Mouse (Mus musculus): ENCODE data around the gene Ankrd33. TPM values are rescaled to one million over a fixed set of nuclear protein-coding genes. Genes with fewer than 3 reads are reported as not detected.
A peak's percentile ranks its signal among the peaks of the same experiment; 100 is the strongest.

The Ankrd33 gene
- total and polyA plus RNA-seq, 3 experiments = not detected

GRCm38 (mm10) chr15:101163056-101163458 lies 47.5 kb downstream of the Ankrd33 start:
- Histone ChIP-seq H3K9me3 (replicated peaks; ENCODE audit: insufficient read depth, low read length) (no peaks in the 10 kb centered on the region), H3K27ac (ENCODE audit: control insufficient read depth, low read depth, low read length) (no peak overlapping the region), H3K79me2 (ENCODE audit: control insufficient read depth, insufficient read depth, low read length, poor library complexity) (no peaks in the 10 kb centered on the region; the same call in 1 of the 2 replicates), H3K36me3 (ENCODE audit: control insufficient read depth in 1 of 2, insufficient read depth in 2 of 2, low read length in 2 of 2) (peaks cover 0 to 36% of the 10 kb centered on the region in 2 experiments; a peak in 2 of 4 replicates), H3K9ac (ENCODE audit: control insufficient read depth, low read depth, low read length, poor library complexity, severe bottlenecking) (no peak overlapping the region), H3K4me1 (ENCODE audit: control insufficient read depth in 1 of 2, insufficient read depth in 2 of 2, low read length in 2 of 2) (peaks cover 34 to 36% of the 10 kb centered on the region in 2 experiments), H3K4me3 (ENCODE audit: control insufficient read depth in 1 of 2, insufficient read depth in 1 of 2, low read depth in 2 of 2, low read length in 2 of 2) (no peak overlapping the region), H3K27me3 (ENCODE audit: control insufficient read depth in 1 of 2, insufficient read depth in 2 of 2, low read length in 2 of 2) (no peaks in the 10 kb centered on the region)
- no peak for DNase-seq (ENCODE audit: low read depth, low spot score)
- no peak for TF ChIP-seq USF1 (IDR thresholded peaks at IDR 0.05; ENCODE audit: low read depth, low read length)
- no peak for TF ChIP-seq BHLHE40 (IDR thresholded peaks at IDR 0.05; ENCODE audit: borderline replicate concordance, low read depth, low read length)
- TF ChIP-seq GABPA (IDR thresholded peaks at IDR 0.05; ENCODE audit: low read depth, low read length) = no peak
- no peak for TF ChIP-seq MXI1 (IDR thresholded peaks at IDR 0.05; ENCODE audit: low read depth, low read length)
- no peak for TF ChIP-seq NRF1 (IDR thresholded peaks at IDR 0.05; ENCODE audit: insufficient read depth, low read depth, low read length, poor library complexity, severe bottlenecking)
- TF ChIP-seq MEF2A (IDR thresholded peaks at IDR 0.05; ENCODE audit: extremely low read depth, insufficient replicate concordance, low read depth, low read length, poor library complexity, severe bottlenecking) = no peak
- no peak for TF ChIP-seq SIN3A (IDR thresholded peaks at IDR 0.05; ENCODE audit: low read length)
- TF ChIP-seq KAT2A (conservative IDR thresholded peaks at IDR 0.05; ENCODE audit: low read depth, low read length) = no peak

DNA sequence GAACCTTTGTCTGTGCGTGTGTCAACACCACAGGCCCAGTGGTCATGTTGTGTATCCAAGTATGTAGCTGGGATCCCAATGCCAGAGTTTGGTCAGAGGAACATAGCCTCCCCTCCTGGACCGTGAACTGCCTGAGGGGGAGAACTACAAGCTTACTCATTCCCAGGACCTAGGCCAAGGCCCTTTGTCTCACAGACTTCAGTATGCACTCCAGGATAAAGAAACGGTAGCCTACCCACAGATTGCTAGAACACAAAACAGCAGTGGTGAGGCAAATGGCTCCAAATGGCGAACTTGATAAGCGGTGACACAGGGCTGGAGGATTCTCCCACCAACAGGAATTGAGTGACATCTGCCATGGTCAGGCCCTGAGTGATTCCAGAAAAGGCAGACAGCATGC lies 48.3 kb downstream of the Ankrd33 start:
- peak overlapping the region; percentile 12 for H3K9ac ChIP-seq (ENCODE audit: control insufficient read depth, low read depth, low read length, poor library complexity, severe bottlenecking)
- peak overlapping the region; percentile 54 for H3K27ac ChIP-seq (ENCODE audit: control insufficient read depth, low read depth, low read length)
- peaks cover 36 to 37% of the 10 kb centered on the region in 2 experiments for H3K4me1 ChIP-seq (ENCODE audit: control insufficient read depth in 1 of 2, insufficient read depth in 2 of 2, low read length in 2 of 2)
- TF ChIP-seq MAX (IDR thresholded peaks at IDR 0.05; ENCODE audit: low read length) = no peak; the same call in 1 of the 2 replicates
- peak; percentile 32; the same call in 1 of the 2 replicates for TF ChIP-seq GATA1 (IDR thresholded peaks at IDR 0.05; ENCODE audit: low read depth, low read length)
- peak; percentile 52; the same call in 1 of the 2 replicates for TF ChIP-seq TCF12 (IDR thresholded peaks at IDR 0.05; ENCODE audit: low read depth, low read length)
- TF ChIP-seq SIN3A (IDR thresholded peaks at IDR 0.05; ENCODE audit: low read length) = no peak
- TF ChIP-seq ZNF384 (IDR thresholded peaks at IDR 0.05; ENCODE audit: low read depth, low read length) = no peak
- peak; percentile 73 to 83 for TF ChIP-seq EP300 (IDR thresholded peaks at IDR 0.05; ENCODE audit: low read depth in 1 of 2, low read length in 2 of 2)
- TF ChIP-seq GABPA (IDR thresholded peaks at IDR 0.05; ENCODE audit: low read depth, low read length) = no peak
- TF ChIP-seq NRF1 (IDR thresholded peaks at IDR 0.05; ENCODE audit: insufficient read depth, low read depth, low read length, poor library complexity, severe bottlenecking) = no peak
- no peak for TF ChIP-seq POLR2AphosphoS5 (IDR thresholded peaks at IDR 0.05; ENCODE audit: borderline replicate concordance, low read depth, low read length)
- no peak for TF ChIP-seq UBTF (IDR thresholded peaks at IDR 0.05; ENCODE audit: borderline replicate concordance, insufficient read depth, low read depth, low read length)
- TF ChIP-seq RAD21 (IDR thresholded peaks at IDR 0.05; ENCODE audit: low read depth, low read length) = no peak
- TF ChIP-seq ZKSCAN1 (IDR thresholded peaks at IDR 0.05; ENCODE audit: low read depth, low read length) = no peak
- TF ChIP-seq BHLHE40 (IDR thresholded peaks at IDR 0.05; ENCODE audit: borderline replicate concordance, low read depth, low read length) = no peak
- TF ChIP-seq USF2 (IDR thresholded peaks at IDR 0.05; ENCODE audit: borderline replicate concordance in 1 of 2, insufficient read depth in 1 of 2, low read depth in 1 of 2, low read length in 2 of 2) = no peak
- no peak for TF ChIP-seq MEF2A (IDR thresholded peaks at IDR 0.05; ENCODE audit: extremely low read depth, insufficient replicate concordance, low read depth, low read length, poor library complexity, severe bottlenecking)
- TF ChIP-seq SMC3 (IDR thresholded peaks at IDR 0.05; ENCODE audit: low read depth, low read length) = no peak
- TF ChIP-seq MYC (IDR thresholded peaks at IDR 0.05; ENCODE audit: low read depth, low read length) = 0 out of 2 replicates have a peak, but pooled peaks have one; percentile 24
- TF ChIP-seq ZMIZ1 (IDR thresholded peaks at IDR 0.05; ENCODE audit: low read depth, low read length) = peak; percentile 65; the same call in 1 of the 2 replicates
- TF ChIP-seq MAFK (IDR thresholded peaks at IDR 0.05; ENCODE audit: borderline replicate concordance, low read depth, low read length) = no peak
- no peak for TF ChIP-seq KAT2A (conservative IDR thresholded peaks at IDR 0.05; ENCODE audit: low read depth, low read length)
- no peak for TF ChIP-seq CHD2 (IDR thresholded peaks at IDR 0.05; ENCODE audit: low read length)
- TF ChIP-seq E2F4 (IDR thresholded peaks at IDR 0.05; ENCODE audit: borderline replicate concordance, low read depth, low read length) = no peak
- TF ChIP-seq ETS1 (IDR thresholded peaks at IDR 0.05; ENCODE audit: low read depth, low read length) = peak; percentile 24; the same call in 1 of the 2 replicates
- TF ChIP-seq POLR2A (IDR thresholded peaks at IDR 0.05; ENCODE audit: control insufficient read depth in 1 of 2, insufficient read depth in 1 of 2, low read depth in 1 of 2, low read length in 2 of 2, poor library complexity in 1 of 2) = peak in 1 of 2 experiments; percentile 29; a peak in 1 of 4 replicates
- TF ChIP-seq ELF1 (IDR thresholded peaks at IDR 0.05; ENCODE audit: low read depth, low read length) = no peak
- no peak for TF ChIP-seq CHD1 (IDR thresholded peaks at IDR 0.05; ENCODE audit: low read depth, low read length)
- no peak for TF ChIP-seq NELFE (IDR thresholded peaks at IDR 0.05; ENCODE audit: low read depth, low read length)

More for the DNA sequence above, 48.3 kb downstream of the Ankrd33 start:
- H3K36me3 ChIP-seq (ENCODE audit: control insufficient read depth in 1 of 2, insufficient read depth in 2 of 2, low read length in 2 of 2) = peaks cover 0 to 41% of the 10 kb centered on the region in 2 experiments; a peak in 2 of 4 replicates
- peak; percentile 72 for DNase-seq (ENCODE audit: low read depth, low spot score)
- no peak overlapping the region; a peak in 1 of 4 replicates for H3K4me3 ChIP-seq (ENCODE audit: control insufficient read depth in 1 of 2, insufficient read depth in 1 of 2, low read depth in 2 of 2, low read length in 2 of 2)
- H3K27me3 ChIP-seq (ENCODE audit: control insufficient read depth in 1 of 2, insufficient read depth in 2 of 2, low read length in 2 of 2) = no peaks in the 10 kb centered on the region
- H3K9me3 ChIP-seq (replicated peaks; ENCODE audit: insufficient read depth, low read length) = no peaks in the 10 kb centered on the region
- no peaks in the 10 kb centered on the region; the same call in 1 of the 2 replicates for H3K79me2 ChIP-seq (ENCODE audit: control insufficient read depth, insufficient read depth, low read length, poor library complexity)
